Mouse (Mus musculus) cerebellum, adult (tissue): ENCODE results near the gene A830018L16Rik.

Source experiments
- ATAC-seq: cut with Nextera tagmentation; 2 replicates; pipeline ENCODE4 v1.9.2; 2017; ENCODE audit warnings: mild to moderate bottlenecking, moderate library complexity, mixed read lengths; ENCODE audit not compliant: insufficient number of reproducible peaks, low FRiP score, low TSS enrichment

Gene A830018L16Rik

GRCm38 (mm10) chr1:11588305-11588704, 174.4 kb downstream of the A830018L16Rik start:
- no peak for ATAC-seq

GRCm38 (mm10) chr1:11650137-11650536, 236.2 kb downstream of the A830018L16Rik start:
- no peak for ATAC-seq

- ATAC-seq, result no peak
Observed at GRCm38 (mm10) chr1:11652773-11653172, 238.9 kb downstream of the A830018L16Rik start.

- ATAC-seq, result no peak
Observed at GRCm38 (mm10) chr1:11657341-11658060, 243.6 kb downstream of the A830018L16Rik start.

GRCm38 (mm10) chr1:11658061-11658625, 244.2 kb downstream of the A830018L16Rik start:
- no peak for ATAC-seq

- no peak for ATAC-seq
Observed at GRCm38 (mm10) chr1:11744749-11745314, 330.9 kb downstream of the A830018L16Rik start.

- ATAC-seq, result no peak
Observed at GRCm38 (mm10) chr1:11748424-11748823, 334.5 kb downstream of the A830018L16Rik start.

- no peak for ATAC-seq
Observed at GRCm38 (mm10) chr1:11750065-11750464, 336.2 kb downstream of the A830018L16Rik start.

- no peak for ATAC-seq
Observed at GRCm38 (mm10) chr1:11750607-11751006, 336.7 kb downstream of the A830018L16Rik start.

- ATAC-seq, result no peak
Observed at GRCm38 (mm10) chr1:11751996-11752395, 338.1 kb downstream of the A830018L16Rik start.

- no peak for ATAC-seq
Observed at GRCm38 (mm10) chr1:11788264-11788663, 374.4 kb downstream of the A830018L16Rik start.

GRCm38 (mm10) chr1:11792820-11793219, 378.9 kb downstream of the A830018L16Rik start:
- no peak for ATAC-seq

GRCm38 (mm10) chr1:11795666-11796065, 381.8 kb downstream of the A830018L16Rik start:
- ATAC-seq, result no peak

GRCm38 (mm10) chr1:11872847-11873246, 458.9 kb downstream of the A830018L16Rik start:
- ATAC-seq, result no peak

GRCm38 (mm10) chr1:11873573-11873972, 459.7 kb downstream of the A830018L16Rik start:
- no peak for ATAC-seq

GRCm38 (mm10) chr1:11881706-11882105, 467.8 kb downstream of the A830018L16Rik start:
- ATAC-seq, result no peak

GRCm38 (mm10) chr1:11895715-11896114, 481.8 kb downstream of the A830018L16Rik start:
- no peak for ATAC-seq

GRCm38 (mm10) chr1:11915873-11916272, 502.0 kb downstream of the A830018L16Rik start:
- no peak for ATAC-seq

- no peak for ATAC-seq
Observed at GRCm38 (mm10) chr1:11936984-11937383, 523.1 kb downstream of the A830018L16Rik start.

- no peak for ATAC-seq
Observed at GRCm38 (mm10) chr1:11959421-11960206, 545.7 kb downstream of the A830018L16Rik start.

GRCm38 (mm10) chr1:11982590-11983136, 568.8 kb downstream of the A830018L16Rik start:
- no peak for ATAC-seq
